Mouse (Mus musculus) CD4-positive, CD25-positive, alpha-beta regulatory T cell, adult 4 months (primary cell): ENCODE results near the gene Brpf1. TPM values are rescaled to one million over a fixed set of nuclear protein-coding genes. Genes with fewer than 3 reads are reported as not detected.
A peak's percentile ranks its signal among the peaks of the same experiment; 100 is the strongest.

Source experiments
- ATAC-seq: one replicate; pipeline ENCODE4 v1.8.0; 2017
- polyA plus RNA-seq, 2 experiments: library from polyadenylated mRNA; unstranded; fragments of 100-300 nt; shearing (Covaris generic); gene quantifications; one replicate each; pipeline ENCODE4 v1.2.1; 2017

The Brpf1 gene
- 10 to 100 TPM; 11.7 to 12.0 TPM for polyA plus RNA-seq

GRCm38 (mm10) chr6:113306986-113307349, at the start of gene Brpf1:
Brpf1 (plus strand) TSS chr6:113307137.
- ATAC-seq, result peak; percentile 27

GRCm38 (mm10) chr6:113261174-113261858, 45.6 kb upstream of the Brpf1 start:
- ATAC-seq, result no peak

GRCm38 (mm10) chr6:113263531-113263930, 43.4 kb upstream of the Brpf1 start:
- ATAC-seq, result no peak

DNA sequence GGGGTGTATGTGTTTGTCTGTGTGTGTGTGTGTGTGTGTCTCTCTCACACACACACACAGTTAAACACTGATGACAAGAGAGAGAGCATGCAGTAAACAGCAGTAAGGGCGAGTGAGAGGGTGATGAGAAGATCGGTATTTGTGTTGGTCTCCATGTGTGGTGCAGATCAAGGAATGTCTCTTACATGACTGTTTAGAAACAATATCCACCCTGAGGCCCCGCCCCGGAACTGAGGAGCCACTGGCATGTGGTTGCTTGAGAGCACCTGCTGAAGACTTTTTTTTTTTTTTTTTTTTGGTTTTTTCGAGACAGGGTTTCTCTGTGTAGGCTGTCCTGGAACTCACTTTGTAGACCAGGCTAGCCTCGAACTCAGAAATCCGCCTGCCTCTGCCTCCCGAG, 42.5 kb upstream of the Brpf1 start:
- no peak for ATAC-seq

DNA sequence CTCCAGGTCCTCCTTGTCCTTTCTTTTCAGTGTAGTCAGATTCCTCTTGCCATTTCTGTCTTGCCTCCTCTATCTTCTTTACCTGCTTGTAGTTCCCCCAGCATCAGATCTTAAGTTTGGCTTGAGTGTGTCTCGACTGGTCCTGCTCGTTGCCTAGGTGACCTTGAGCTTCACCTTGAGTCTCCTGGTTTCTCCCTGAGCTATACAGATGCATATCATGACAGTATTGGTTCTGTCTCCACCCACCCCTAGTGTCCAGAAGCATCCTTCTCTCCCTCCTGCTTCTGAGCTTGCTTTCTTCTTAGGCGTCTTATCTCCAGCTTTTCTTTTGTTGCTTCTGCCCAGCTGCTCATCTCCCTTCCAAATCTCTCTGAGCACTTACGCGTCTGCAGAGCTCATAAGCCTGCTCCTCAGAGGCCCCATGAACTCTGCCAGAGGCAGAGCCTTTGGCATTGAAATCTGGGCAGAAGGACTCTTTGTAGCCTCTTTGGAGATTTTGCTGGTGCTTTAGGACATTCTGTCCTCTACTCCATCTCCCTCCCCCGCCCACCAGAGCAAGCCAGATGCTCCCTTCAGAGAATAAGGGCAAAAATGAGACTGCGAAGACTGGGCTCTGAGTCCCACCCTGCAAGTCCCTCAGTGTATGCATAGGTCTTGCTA, 39.8 kb upstream of the Brpf1 start:
- no peak for ATAC-seq

DNA sequence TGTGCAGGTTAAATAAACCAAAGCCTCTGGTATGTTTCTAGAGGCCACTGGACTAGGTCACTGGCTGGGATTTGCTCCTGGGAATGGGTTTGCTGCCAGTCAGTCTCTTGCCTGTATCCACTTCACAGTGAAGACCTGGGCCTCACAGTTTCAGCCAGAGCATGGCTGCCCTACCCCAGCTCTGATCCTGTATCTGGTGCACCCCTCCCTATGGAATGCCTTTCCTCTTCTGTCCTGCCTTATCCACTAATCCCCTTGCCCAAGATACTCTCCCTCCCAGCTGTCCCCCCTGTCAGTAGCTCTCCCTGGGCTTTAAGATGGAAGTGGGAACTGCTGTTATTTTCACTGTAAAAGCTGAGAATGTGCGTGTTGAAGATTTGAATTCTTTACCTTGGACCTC, 38.9 kb upstream of the Brpf1 start:
- no peak for ATAC-seq

DNA sequence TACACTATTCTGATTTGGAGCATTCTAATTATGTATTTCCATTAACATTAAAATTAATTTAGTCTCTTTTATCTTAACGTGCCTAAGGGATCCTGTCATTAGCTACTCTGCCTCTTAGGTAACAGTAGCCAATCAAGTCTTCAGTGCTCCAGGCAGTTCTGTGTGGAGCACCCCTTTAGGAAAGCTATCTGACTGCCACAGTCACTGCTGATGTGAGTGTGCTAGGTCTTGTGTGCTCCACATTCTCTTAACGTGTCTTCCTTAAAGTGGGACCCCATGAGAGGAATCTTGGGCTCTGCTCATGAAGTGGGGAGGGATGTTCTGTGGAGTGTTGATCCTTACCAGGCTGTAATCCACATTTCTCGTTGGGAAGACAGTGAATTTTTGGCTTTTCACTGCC, 34.6 kb upstream of the Brpf1 start:
- ATAC-seq, result no peak

DNA sequence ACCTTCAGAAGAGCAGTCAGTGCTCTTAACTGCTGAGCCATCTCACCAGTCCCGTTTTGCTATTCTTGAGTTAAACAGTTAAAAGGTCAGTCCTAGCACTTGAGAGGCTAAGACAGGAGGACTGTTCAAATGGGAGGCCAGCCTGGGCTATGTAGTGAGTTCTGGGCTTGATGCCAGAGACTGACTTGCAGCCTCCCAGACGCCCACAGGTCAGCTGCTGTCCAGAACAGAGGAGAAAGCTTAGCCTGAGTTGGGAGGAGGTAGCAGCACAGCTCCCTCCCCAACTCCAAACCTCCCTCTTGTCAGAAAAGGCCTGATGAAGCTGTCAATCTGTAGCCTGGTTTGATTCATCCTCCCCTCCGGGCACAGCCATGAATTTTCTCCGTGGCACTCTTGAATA, 30.1 kb upstream of the Brpf1 start:
- no peak for ATAC-seq

GRCm38 (mm10) chr6:113281676-113282075, 25.3 kb upstream of the Brpf1 start:
- ATAC-seq, result no peak

DNA sequence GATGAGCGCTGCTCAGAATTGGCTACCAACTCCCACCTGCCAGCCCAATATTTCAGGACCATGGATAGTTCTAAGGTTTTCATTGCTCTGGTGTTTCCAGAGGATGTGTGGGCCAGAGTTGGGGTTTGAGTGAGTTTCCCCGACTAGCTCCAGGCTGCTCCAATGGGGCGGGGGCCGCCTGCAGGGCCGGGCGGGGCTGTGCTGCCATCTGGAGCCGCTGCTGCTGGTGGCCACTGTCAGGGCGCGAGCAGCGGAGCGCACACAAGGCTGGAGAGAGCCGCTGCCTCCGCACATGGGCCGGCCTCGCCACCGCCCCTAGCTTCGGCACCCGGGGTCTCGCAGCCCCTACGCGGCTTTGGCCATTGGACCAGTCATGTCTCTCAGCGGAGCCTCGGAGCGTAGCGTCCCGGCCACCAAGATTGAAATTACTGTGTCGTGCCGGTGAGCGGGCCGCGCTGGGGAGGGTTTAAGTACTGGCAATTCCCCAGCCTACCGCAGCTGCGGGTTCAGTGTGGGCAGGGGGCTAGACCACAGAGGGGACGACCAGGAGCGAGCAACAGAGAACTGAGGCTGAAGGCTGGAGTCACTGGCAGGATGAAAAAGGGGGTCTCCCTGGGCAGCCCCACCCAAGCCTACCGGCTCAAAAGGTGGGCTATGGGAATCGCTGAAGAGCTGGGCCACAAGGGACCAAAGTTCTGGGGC, 24.7 kb upstream of the Brpf1 start, which contains the start of gene Cpne9:
Gene Cpne9 (plus strand): TSS at position 207 of the 702 bp plus-strand sequence.
- peak; percentile 26 for ATAC-seq

GRCm38 (mm10) chr6:113282969-113283368, 24.0 kb upstream of the Brpf1 start:
- ATAC-seq, result no peak

GRCm38 (mm10) chr6:113283500-113283899, 23.4 kb upstream of the Brpf1 start:
- no peak for ATAC-seq

- no peak for ATAC-seq
These were observed 22.0 kb upstream of the Brpf1 start for GRCm38 (mm10) chr6:113284931-113285330.

- ATAC-seq, result no peak
These were observed 20.6 kb upstream of the Brpf1 start for GRCm38 (mm10) chr6:113286316-113286715.

- no peak for ATAC-seq
These were observed 19.7 kb upstream of the Brpf1 start for GRCm38 (mm10) chr6:113287236-113287635.

DNA sequence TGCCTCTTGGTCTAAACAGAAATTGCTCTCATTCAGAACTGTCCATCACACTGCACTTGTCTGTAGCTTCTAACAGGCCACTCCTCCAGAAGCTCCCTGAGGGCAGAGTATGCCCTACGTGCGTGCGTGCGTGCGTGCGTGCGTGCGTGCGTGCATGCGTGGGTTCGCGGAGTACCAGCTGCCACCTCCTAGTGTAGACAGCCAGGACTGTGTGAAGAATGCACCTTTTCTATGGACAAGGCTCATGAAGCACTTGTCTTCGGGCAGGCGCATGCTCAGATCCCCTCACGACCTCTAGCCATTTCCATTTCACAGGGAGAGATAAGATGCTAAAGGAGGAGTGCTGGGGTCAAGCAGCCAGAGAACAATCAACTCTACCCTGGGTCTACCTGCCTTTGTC, 17.6 kb upstream of the Brpf1 start:
- ATAC-seq, result no peak

GRCm38 (mm10) chr6:113290346-113290745, 16.6 kb upstream of the Brpf1 start:
- no peak for ATAC-seq

- ATAC-seq, result no peak
These were observed 14.0 kb upstream of the Brpf1 start for GRCm38 (mm10) chr6:113292938-113293337.

DNA sequence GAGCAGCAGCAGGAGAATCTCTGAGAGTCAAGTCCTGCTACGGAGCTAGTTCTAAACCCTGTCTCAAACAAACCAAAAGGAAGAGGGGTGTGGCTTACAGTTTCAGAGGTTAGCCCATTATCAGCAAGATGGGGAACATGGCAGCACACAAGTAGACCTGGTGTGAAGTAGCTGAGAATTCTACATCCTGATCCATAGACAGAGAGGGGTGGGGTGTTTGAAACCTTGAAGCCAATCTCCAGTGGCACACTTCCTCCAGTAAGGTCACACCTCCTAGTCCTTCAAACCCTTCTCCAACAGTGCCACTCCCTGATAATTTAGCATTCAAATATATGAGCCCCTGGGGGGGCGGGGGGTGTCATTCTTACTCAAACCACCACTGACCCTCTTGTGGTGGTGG, 10.9 kb upstream of the Brpf1 start:
- ATAC-seq, result no peak

DNA sequence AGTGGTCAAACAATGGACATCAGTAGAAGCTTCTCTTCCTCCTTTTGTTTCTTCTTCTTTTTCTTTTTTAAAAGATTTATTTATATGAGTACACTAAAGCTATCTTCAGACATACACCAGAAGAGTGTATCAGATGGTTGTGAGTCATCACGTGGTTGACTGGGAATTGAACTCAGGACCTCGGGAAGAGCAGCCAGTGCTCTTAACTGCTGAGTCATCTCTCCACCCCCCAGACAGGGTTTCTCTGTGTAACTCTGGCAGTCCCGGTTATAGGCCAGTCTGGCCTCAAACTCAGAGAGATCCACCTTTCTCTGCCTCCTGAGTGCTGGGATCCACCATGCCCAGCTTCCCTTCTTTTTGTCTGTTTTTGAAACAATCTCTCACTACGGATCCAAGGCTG, 10.3 kb upstream of the Brpf1 start:
- no peak for ATAC-seq

DNA sequence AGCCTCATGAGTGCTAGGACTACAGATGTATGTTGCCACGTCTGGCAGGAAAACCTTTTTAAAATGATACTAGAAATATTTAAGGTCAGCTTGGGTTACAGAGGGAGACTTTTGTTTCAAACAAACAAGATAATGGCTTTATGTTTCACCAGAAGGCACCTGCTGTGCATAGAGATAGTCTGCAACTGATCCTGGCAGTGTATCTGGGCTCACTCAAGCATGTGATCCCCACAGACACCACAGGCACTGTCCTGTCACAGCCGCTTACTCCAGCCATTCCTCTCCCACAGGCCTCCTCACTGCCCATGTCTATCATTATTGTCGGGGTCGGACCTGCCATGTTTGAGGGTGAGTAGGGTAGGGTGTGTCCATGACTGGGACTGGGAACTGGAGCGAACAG, 5.6 kb upstream of the Brpf1 start:
- ATAC-seq, result no peak

DNA sequence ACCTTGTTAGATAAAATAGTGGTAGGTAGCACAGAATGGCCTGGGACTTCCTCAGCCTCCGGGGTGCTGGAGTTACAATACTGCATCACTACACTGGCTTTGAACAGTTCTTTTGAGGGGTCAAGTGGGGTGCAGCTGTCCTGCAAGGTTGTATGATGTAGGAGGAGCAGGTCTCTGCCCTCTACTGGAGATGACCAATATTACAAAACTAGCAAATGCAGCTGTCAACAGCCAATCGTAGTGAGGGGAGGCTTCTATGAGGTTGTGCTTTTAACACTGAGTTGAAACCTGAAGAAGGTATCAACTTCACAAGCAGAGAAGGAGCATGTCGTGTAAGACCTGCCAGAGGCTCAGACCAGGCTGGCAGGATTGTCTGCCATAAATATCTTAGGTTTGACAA, 4.7 kb upstream of the Brpf1 start:
- no peak for ATAC-seq

DNA sequence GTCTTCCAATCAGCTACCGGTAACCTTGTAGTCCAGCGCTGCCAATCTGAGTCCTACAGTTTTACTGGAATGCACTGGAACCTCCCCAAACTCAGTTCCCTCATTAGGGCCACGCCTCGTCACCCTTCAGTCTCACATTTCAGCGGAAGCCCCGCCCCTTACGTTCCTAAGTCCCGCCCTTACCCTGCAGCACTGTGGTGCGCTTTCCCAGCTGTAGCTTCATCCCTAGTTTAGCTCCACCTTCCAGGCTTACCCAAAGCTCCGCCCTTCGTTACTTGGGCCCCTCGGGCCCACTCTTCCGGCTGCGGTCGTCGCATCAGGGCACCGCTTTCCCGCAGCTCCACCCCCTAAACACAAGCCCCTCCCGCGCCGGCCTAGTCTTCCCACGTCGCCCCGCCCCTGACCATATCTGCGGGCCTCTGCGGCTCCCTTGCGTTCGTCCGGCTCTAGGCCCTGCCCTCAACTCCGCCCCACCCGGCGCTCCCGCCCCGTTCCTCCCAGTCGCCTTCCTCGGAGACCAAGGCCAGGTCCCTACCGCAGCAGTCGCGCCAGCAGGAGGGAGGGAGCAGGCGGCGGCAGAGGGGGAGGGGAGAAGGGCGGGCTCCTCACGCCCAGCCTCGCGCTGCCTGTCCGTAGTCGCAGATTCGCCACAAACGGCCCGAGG, 483 bp upstream of the Brpf1 start:
- peak; percentile 92 for ATAC-seq
